Mouse (Mus musculus) left cerebral cortex, postnatal 25 days (tissue): ENCODE data around the gene Ankrd53. TPM values are rescaled to one million over a fixed set of nuclear protein-coding genes. Genes with fewer than 3 reads are reported as not detected.
"Not testable (repeated sequence)": the region's sequence is repeated elsewhere in the genome, so short reads cannot be mapped to it uniquely, and the experiment has no call there.

ENCODE experiments used
- DNase-seq, 2 experiments: peaks; one replicate each; pipeline ENCODE4 v3.0.0; 2022; ENCODE audit warnings: low spot score in 2 of 2, mixed read lengths in 1 of 2
- intact Hi-C: fragments of 180-260 bp; cut with DNase I; formaldehyde crosslinking; loops from one replicate; pipeline ENCODE4 v1.15.1; 2025
- total RNA-seq, 2 experiments: library from RNA; stranded (reverse); gene quantifications; 2 replicates each; pipeline ENCODE4 v1.2.3; 2021

Gene Ankrd53
- total RNA-seq, 2 experiments from 2014 or later: not detected

DNA sequence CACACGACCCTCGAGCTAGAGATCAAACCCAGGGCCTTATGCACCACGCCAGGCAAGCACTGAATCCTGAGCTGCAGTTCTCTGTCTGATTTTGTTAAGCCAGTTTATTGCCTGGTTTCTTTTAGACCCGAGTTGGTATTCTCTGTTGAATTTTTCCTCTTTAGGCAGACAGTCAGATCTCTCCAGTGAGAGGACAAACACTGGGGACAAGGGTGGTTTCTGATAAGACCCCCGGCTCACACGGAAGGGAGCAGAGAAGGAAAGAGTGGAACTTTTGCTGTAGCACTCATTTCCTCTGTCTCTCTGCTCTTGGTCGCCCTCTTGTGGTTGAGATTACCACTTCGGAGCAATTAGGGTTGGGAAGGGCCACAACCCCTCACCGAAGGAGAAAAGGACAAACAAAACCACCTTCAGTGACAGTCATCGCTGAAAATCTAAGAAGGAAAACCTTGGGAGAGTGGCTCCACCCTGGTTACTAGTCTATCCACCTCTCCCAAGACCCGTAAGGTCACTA is 12.2 kb upstream of the Ankrd53 start:
- DNase-seq: peak; percentile 27 to 45
- intact Hi-C loops: loop anchor here (1.0 to 10.0 kb wide), 2 partner anchors 57 to 165 kb away; no protein-coding TSS in a partner anchor

GRCm38 (mm10) chr6:83756051-83756450 is 6.4 kb upstream of the Ankrd53 start:
- intact Hi-C loops: loop anchor here (10.0 kb wide), 1 partner anchor 171 kb away; no protein-coding TSS in a partner anchor
- no peak for DNase-seq

DNA sequence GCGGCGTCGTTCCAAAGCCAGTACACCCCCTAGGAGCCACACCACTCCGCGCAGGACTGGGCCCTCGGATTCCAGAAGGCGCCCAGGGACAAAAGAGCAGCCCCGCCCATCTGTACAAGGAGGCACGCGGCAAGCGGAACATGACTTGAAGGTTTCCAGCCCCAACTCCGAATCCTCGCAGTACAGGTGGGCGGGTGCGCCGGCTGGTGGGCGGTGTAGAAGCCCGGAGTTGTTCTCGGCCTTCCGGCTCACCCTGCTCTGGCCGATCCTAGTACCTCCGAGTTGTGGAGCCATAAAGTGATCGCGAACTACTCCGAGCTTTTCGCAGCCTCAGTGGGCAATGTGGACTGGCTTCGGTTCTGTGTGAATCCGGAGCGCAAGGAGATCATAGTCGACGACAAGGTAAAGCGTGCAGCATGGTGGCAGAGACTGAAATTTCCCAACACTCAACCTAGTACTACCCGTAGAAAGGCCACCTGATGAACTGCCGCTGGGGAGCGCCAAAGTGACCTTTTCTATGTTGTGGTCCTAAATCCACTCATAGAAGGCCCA is 512 bp downstream of the Ankrd53 start:
- intact Hi-C loops: no loop called here
- peak in 1 of 2 experiments; percentile 16 for DNase-seq

DNA sequence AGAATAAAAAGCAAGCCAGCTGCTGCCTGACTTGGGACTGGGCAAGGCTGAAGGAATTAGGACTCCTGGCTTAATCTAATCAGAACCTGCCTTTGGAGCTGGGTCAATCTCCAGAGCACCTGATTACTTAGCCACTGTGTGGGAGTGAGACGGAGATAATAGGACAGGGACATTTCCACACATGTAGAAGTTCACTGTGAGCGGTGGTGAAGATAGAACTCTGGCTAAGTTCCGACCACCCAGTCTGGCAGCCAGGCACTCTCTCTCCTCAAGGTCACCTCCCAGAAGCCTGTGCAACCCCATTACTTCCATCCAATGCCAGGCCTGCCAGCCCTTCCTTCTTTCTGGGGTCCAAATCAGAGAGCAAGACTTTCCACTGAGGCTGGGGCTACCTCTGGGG is 4.5 kb downstream of the Ankrd53 start:
- intact Hi-C loops: no loop called here
- DNase-seq: no peak

DNA sequence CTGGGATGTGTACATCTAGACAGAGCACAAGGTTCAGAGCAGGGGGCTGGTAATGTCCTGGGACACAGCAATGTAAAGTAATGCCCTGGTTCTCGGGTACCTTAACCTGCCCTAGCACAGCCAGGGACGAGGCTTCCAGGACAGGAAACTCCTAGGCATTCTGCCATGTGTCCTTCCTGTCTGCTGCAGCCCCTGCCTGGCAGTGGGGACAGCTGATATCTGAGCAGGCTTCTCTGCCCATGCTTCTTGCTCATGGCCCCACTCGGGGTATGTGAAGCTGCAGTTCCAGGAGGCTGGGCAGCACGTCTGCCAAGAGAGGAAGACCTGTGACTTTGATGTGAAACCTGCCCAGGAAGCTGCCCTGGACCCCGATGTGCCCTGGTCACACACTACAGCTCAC is 6.0 kb downstream of the Ankrd53 start:
- no peak for DNase-seq
- intact Hi-C loops: no loop called here

DNA sequence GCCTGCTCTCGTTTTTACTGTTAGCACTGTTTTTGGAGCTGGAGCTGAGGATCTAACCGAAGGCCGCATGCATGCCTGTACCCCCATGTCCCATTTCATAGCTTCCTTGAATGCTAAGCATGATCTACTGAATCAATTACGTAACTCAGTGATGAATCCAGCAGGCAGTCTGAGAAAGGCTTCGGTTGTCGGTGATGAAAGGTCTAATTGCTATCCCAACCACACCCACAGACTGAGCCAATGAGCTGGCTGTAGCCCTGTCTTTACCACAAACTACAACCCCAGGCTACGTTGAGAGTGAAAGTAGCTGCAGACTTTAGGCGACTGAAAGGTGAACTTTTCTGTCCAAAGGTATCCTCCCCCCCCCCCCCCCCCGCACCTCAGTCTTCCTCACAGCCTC is 11.7 kb downstream of the Ankrd53 start:
- no peak for DNase-seq
- intact Hi-C loops: no loop called here

- peak in 1 of 2 experiments; percentile 15 for DNase-seq
- intact Hi-C loops: no loop called here
Measured at GRCm38 (mm10) chr6:83774781-83775563, 12.5 kb downstream of the Ankrd53 start.

GRCm38 (mm10) chr6:83775638-83776293 is 13.3 kb downstream of the Ankrd53 start, which contains the start of gene Tex261:
Gene Tex261 (minus strand): TSS chr6:83775813.
- DNase-seq: peak; percentile 90 to 94
- intact Hi-C loops: no loop called here

DNA sequence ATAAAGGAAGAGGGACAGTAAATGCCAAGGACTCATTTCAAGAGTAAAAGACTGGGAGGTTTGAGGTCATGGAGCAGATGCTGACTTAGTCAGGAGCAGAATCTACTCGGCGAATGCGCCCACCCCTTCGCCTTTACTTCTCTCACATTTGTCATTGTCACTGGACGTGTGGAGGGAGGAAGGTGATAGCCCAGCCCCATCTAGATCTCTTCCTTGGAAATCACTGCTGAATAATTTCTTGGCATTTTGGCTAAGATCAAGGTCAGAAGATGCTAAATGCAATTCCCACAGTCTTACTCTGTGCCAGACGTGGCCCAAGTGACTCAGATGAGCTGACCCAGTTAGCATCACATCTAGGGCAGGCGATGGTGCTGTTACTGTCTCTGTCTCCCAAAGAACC is 15.9 kb downstream of the Ankrd53 start:
- intact Hi-C loops: no loop called here
- DNase-seq: peak in 1 of 2 experiments; percentile 35

DNA sequence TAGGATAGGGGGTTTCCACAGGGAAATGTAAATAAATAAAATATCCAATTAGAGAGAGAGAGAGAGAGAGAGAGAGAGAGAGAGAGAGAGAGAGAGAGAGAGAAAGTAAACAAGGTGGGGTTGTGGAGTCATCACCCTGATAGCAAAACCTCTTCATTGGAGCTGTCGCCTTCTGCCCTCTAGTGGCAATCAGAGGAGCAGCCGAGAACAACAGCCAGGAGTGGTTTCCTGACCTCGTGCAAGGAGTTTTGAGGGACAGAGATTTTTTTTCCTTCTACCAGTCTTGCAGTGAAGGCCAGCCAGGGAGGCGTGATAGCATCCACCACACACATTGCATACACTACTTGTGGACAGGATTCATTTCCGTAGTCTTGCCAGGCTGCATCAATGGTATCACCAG is 16.6 kb downstream of the Ankrd53 start:
- DNase-seq: peak in 1 of 2 experiments; percentile 37
- intact Hi-C loops: no loop called here

DNA sequence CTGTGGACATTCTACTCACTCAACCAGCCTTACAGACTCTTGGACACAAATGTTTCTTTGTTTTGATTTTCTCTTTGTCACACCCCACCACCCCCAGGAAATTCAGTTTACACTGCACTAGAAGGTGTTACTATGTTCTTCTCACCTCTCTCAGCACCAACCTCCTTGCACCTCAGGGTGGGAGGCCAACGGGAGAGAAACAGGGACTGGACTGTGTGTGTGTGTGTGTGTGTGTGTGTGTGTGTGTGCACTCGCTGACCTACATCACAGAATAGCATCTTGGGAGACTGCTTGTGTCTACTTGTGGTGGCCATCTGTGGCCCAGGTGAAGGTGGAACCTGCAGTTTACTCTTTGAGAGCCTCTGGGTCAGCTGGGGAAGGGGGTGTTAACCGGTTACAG is 24.0 kb downstream of the Ankrd53 start:
- intact Hi-C loops: no loop called here
- no peak for DNase-seq

DNA sequence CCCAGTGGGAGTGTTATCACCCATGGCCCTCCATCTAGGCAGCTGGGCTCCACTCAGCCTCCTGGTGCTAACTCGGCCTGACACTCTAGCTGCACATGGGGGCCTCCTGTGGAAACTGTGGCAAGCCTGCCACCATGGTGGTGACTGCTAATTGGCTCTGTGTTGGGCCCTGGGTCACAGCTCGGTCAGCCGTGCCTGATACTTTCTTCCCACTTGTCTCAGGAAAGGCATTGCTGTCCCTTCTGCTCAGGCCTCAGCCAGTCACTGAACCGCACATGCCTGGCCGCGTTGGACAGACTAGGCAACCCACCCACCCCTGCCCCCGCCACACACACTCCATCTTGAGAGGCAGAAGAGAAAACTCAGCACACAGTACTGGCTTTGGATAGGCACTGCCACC is 26.1 kb downstream of the Ankrd53 start:
- DNase-seq: no peak
- intact Hi-C loops: no loop called here

- intact Hi-C loops, DNase-seq: not testable (repeated sequence)
Measured at GRCm38 (mm10) chr6:83790533-83790932, 28.1 kb downstream of the Ankrd53 start.

DNA sequence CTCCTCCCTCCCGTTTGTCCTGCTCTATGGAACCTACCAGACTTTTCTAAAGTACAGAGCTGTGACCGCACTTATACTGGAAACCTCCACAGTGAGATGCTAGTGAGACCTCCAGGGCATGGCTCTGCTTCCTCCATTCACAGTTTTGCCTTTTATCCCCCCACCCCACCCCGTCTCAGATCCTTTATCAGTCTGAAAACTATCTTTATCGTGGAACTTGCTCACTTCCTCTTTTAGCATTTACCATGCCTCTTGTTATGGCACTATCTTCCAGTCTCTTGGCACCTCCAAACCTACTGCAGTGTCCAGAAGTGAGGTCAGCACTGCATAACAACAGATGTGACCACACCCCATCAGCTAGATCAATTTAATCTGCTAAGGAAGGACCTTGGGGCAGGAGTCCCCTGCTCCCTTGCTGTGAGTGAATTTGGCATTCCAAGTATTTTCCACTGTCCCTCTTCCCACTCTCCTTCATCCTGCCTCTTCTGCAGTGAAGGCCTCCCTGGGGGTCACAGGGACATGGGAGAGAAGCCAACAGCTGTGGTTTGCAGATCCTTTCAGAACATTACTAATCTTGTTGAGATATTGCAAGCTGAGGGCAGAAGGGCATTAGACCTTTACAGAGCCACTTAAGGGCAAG is 28.9 kb downstream of the Ankrd53 start:
- no peak for DNase-seq
- intact Hi-C loops: no loop called here

- intact Hi-C loops: no loop called here
- peak; percentile 93 to 96 for DNase-seq
Measured at GRCm38 (mm10) chr6:83794760-83795296, 32.4 kb downstream of the Ankrd53 start, which contains the start of gene Nagk. Gene Nagk (plus strand): TSS chr6:83794982.

GRCm38 (mm10) chr6:83795492-83795900 is 33.1 kb downstream of the Ankrd53 start:
- DNase-seq: peak; percentile 54 to 56
- intact Hi-C loops: no loop called here

DNA sequence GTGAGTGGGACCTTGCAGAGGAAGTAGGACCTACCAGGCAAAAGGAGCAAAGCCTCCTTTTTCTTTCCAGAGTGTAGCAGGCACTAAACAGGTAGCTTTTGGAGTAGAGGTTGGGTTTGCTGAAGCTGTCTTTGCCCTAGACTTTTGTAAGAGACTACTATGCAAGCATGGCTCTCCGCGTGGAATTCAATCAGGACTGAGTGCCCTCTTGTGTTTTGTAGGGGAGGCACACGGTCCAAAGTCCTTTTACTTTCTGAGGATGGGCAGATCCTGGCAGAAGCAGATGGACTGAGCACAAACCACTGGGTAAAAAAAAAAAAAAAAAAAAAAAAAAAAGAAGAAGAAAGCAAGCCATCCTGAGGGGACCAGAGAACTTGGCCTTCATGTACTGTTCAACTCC is 34.2 kb downstream of the Ankrd53 start:
- no peak for DNase-seq
- intact Hi-C loops: no loop called here

DNA sequence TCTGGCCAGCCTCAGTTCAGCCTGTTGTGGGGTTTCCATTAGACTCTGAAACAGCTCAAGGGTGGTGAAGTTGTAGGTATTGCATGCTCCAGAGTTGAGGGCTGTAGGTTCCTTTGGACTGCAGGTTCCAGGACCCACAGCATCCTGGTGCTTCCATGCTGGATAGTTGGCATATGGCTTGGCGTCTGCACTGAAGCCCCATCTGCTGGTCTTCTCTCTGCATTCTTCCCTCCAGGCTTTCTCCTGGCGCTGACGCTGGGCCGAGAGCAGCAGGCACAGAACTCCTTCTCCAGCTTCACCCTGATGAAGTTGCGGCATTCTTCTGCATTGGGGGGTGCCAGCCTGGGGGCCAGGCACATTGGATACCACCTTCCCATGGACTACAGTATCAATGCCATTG is 39.6 kb downstream of the Ankrd53 start:
- no peak for DNase-seq
- intact Hi-C loops: no loop called here

- no peak for DNase-seq
- intact Hi-C loops: no loop called here
Measured at GRCm38 (mm10) chr6:83802846-83803245, 40.4 kb downstream of the Ankrd53 start.

DNA sequence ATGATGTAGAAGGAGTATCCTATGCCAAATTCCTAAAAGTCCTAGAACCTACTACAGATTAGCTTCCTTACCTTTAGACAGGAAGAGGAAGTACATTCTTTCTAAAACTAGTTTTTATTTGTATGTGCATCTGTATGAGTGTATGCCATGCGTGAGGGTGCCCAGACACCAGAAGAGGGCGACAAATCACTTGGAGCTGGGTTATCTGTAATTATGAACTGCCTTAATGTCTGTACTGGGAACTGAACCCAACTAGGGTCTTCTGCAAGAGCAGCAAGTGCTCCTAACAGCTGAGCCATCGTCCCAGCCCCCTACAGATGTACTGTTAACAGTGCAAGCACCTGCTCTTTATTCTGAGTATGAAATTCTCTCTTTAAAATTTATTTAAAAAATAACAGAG is 53.4 kb downstream of the Ankrd53 start:
- no peak for DNase-seq

More for the DNA sequence above, 53.4 kb downstream of the Ankrd53 start:
- intact Hi-C loops: no loop called here
